Mouse (Mus musculus) lung, adult 2 months (tissue): ENCODE measurements at regions not wholly inside any gene's neighbourhood (a gene's known extent, or its start where the extent isn't known, plus 50 kb on each side); places are given as distances from the start of the nearest gene placed in this dataset.

Experiments
- CTCF ChIP-seq: fragments of 200-500 bp; IDR thresholded peaks from 2 replicates; pipeline ENCODE4 v1.5.1; 2011; ENCODE audit warnings: mild to moderate bottlenecking, low read length, control low read depth; ENCODE audit not compliant: insufficient read depth
- POLR2A ChIP-seq: fragments of 200-500 bp; IDR thresholded peaks from 2 replicates; pipeline ENCODE4 v1.6.1; 2011; ENCODE audit warnings: low read depth, mild to moderate bottlenecking, control low read depth, low read length, borderline replicate concordance; ENCODE audit errors: extremely low read depth

DNA sequence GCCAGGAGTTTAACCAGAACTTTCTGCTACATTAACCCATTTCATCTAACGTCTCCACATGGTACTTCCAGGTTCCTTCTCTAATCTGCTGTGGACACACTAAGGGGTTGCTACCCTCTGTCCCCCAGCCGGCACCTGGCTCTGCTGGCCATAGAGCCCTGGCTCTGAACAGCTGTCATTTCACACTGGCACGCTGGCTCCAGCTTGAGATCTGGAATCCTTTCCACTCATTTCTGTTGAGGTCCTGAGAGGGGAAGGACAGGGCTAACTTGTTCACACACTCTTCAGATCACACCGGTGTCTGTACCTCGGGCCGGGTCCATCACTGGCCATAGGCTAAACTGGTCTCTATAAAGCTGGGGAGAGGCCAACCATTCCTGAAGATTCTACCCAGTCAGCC lies 226.6 kb upstream of the Zfp637 start:
- TF ChIP-seq CTCF (no peak), POLR2A (no peak)
